Mouse (Mus musculus) lung, adult 2 months (tissue): ENCODE results near the gene Ccng1. TPM values are rescaled to one million over a fixed set of nuclear protein-coding genes. Genes with fewer than 3 reads are reported as not detected.

Source experiments
- DNase-seq: peaks from one replicate; pipeline ENCODE4 v3.0.0; 2022
- H3K4me1 ChIP-seq: fragments of 200-500 bp; 2 replicates; pipeline ENCODE4 v1.6.1; 2011; ENCODE audit warnings: low read length; ENCODE audit not compliant: control insufficient read depth, insufficient read depth
- H3K4me3 ChIP-seq: fragments of 200-500 bp; replicated peaks from 2 replicates; pipeline ENCODE3; 2011; ENCODE audit warnings: low read depth, mild to moderate bottlenecking, control low read depth, low read length; ENCODE audit errors: extremely low read depth
- CTCF ChIP-seq: fragments of 200-500 bp; IDR thresholded peaks from 2 replicates; pipeline ENCODE4 v1.5.1; 2011; ENCODE audit warnings: mild to moderate bottlenecking, low read length, control low read depth; ENCODE audit not compliant: insufficient read depth
- POLR2A ChIP-seq: fragments of 200-500 bp; IDR thresholded peaks from 2 replicates; pipeline ENCODE4 v1.6.1; 2011; ENCODE audit warnings: low read depth, mild to moderate bottlenecking, control low read depth, low read length, borderline replicate concordance; ENCODE audit errors: extremely low read depth
- WGBS: fragments of 180-500 bp; shearing (Covaris S2); methylation state at CpG from one replicate; pipeline ENCODE4 v1.1.7; 2018; 5-methylcytosine and 5-hydroxymethylcytosine counted together
- polyA plus RNA-seq: library from polyadenylated mRNA; depleted of rRNA; stranded (reverse); fragments of >200 nt; gene quantifications from 2 replicates; pipeline ENCODE4 v1.2.3, GENCODE M21; 2012

The Ccng1 gene
- polyA plus RNA-seq, 1 experiment, result 19.8 TPM

DNA sequence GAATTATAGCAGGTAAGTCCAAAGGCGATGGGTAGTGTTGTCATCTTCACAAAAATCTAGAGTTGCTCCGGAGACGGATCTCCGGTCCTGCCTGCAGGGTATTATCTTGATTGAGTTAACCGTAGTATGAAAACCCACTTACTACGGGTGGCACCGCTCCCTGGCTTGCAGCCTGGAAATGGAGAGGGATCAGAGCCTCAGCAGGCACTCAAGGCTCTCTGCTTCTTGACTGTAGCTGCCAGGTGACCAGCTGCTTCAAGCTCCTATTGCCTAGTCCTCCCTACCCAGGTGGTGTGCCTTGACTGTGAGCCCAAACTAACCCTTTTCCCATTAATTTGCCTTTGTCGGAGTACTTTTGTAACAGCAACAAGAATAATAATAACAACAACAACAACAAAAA is 4.8 kb upstream of the Ccng1 start:
- no peak for DNase-seq
- TF ChIP-seq POLR2A (no peak), CTCF (no peak)
- H3K4me3 ChIP-seq, result no peak overlapping the region
- 71% methylated on average over 8 of the region's 8 CpGs for WGBS
- no peaks in the 10 kb centered on the region for H3K4me1 ChIP-seq

DNA sequence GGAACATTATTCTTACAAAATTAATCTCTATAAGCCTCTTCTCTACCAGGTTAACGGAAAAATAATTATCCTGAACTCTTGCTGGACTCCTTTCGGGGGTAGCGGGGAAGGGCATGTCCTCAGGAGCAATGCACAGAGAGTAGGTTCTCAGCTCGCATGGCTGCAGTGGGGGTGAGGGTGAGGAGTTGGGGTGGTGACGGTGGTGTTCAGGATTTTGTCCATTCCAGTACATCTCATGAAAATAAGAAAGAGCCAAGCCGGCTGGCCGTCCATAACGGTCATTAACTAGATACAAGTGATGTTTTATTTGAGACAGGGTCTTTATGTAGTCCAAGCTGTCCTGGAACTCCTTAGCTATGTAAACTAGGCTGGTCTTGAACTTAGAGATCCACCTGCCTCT is 857 bp upstream of the Ccng1 start:
- WGBS, result 91% methylated on average over 8 of the region's 8 CpGs
- no peak for TF ChIP-seq CTCF
- TF ChIP-seq POLR2A, result no peak

DNA sequence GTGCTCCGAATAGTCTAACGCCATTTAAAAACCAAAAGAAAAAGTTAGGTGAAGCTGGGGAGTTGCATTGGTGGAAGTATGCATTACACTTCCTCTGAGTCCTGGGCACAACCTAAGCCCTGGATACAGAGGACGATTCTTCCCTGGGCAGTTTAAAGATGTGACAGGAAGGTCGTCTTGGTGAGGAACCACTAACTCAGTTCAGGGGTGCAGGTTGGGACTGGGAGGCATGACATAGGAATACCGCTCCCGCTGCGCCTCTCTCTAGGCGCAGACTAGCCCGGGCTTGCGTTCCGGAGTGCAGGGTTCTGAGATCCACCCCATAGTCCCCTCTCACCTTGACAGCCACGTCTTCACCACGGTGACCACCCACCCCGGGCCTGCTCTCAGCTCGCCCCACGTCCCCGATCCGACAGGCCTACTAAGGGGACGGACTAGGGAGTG is 425 bp downstream of the Ccng1 start:
- TF ChIP-seq CTCF (no peak), POLR2A (no peak)
- DNase-seq, result no peak
- Histone ChIP-seq H3K4me1 (no peaks in the 10 kb centered on the region; the same call in 1 of the 2 replicates), H3K4me3 (peak overlapping the region; percentile 81)
- whole genome bisulfite sequencing, result 1% methylated on average over 19 of the region's 19 CpGs

More for the DNA sequence above, 857 bp upstream of the Ccng1 start:
- Histone ChIP-seq H3K4me3 (no peak overlapping the region), H3K4me1 (no peaks in the 10 kb centered on the region; the same call in 1 of the 2 replicates)
- no peak for DNase-seq

DNA sequence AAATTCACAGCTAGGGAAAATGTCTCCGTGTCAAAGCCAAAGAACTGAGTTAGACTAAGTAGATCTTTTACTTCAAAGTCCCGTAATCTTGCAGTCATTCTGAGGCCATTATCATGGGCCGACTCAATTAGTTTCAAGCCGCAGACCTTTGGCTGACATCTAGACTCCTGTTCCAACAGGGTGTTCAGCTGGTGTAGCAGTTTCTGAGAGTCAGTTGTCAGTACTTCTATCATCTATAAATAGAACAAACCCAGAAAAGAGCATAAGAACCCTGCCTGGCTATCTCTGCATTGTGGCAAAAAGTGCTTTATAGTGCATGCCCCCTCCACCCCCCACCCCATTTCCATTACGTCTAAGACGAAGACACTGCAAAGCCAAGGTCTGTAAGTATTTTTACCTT is 1.3 kb downstream of the Ccng1 start:
- Histone ChIP-seq H3K4me1 (no peaks in the 10 kb centered on the region; the same call in 1 of the 2 replicates), H3K4me3 (no peak overlapping the region)
- 60% methylated on average over 6 of the region's 6 CpGs for WGBS
- TF ChIP-seq POLR2A (no peak), CTCF (no peak)
- no peak for DNase-seq

DNA sequence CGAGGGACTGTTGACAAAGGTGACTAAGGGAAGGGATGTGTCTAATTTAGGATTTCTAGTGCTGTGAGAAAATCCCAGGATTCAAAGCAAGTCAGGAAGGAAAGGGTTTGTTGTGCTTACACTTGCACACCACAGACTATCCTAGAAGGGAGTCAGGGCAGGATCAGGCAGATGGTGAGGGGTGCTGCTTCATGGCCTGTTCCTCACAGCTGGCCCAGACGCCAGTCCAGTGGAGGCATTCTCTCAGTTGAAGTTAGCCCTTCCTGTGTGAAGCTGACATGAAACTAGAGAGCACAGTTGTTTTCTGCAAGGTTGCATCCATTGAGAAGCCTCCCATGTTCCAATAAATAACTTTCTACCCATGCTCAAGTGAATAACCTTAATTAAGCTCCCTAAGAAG is 7.4 kb downstream of the Ccng1 start:
- DNase-seq, result no peak
- TF ChIP-seq CTCF, result no peak
- TF ChIP-seq POLR2A, result no peak
- H3K4me3 ChIP-seq, result no peak overlapping the region
- 39% methylated on average over 2 of the region's 2 CpGs for WGBS
- H3K4me1 ChIP-seq, result no peaks in the 10 kb centered on the region

DNA sequence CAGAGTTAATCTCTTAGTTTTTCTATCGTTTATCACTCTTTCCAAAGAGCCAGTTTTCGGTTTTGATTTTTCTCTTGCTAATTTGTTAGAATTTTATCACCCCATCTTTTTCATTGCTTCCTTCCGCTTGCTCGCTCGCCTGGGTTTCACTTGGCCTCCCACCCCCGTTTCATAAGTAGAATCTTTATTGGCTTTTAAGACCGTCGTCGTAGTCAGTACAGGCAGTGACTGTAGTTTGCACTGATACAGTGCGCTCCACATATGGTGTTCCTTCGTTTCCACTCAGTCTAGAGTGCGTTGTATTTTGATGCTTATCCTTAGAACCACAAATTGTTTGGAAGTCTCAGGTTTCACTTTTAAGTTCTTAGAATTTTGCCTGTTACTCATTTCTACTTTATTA is 8.8 kb downstream of the Ccng1 start:
- H3K4me1 ChIP-seq, result no peaks in the 10 kb centered on the region
- no peak overlapping the region for H3K4me3 ChIP-seq
- no peak for TF ChIP-seq CTCF
- no peak for TF ChIP-seq POLR2A
- WGBS, result 87% methylated on average over 12 of the region's 12 CpGs
- no peak for DNase-seq

DNA sequence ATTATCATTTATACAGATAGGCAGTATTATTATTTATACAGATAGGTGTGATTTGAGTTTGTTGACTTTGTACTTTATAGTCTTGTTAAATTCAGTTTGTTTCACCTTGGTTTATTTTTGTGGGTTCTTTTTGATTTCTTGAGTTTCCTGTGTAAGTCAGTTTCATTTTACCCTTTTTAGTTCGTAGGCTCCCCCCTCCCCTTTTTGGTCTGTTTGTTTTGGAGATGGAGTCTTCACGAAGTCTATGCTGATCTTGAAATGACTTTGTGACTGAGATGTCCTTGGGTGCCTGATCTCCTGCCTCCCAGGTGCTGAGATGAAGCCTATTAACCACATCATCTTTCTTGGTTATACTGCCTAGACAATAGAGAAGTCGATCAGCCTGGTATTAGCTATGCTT is 10.8 kb downstream of the Ccng1 start:
- TF ChIP-seq CTCF (no peak), POLR2A (no peak)
- WGBS, result 81% methylated on average over 3 of the region's 3 CpGs
- no peak for DNase-seq
- H3K4me3 ChIP-seq, result no peak overlapping the region
- no peaks in the 10 kb centered on the region for H3K4me1 ChIP-seq

DNA sequence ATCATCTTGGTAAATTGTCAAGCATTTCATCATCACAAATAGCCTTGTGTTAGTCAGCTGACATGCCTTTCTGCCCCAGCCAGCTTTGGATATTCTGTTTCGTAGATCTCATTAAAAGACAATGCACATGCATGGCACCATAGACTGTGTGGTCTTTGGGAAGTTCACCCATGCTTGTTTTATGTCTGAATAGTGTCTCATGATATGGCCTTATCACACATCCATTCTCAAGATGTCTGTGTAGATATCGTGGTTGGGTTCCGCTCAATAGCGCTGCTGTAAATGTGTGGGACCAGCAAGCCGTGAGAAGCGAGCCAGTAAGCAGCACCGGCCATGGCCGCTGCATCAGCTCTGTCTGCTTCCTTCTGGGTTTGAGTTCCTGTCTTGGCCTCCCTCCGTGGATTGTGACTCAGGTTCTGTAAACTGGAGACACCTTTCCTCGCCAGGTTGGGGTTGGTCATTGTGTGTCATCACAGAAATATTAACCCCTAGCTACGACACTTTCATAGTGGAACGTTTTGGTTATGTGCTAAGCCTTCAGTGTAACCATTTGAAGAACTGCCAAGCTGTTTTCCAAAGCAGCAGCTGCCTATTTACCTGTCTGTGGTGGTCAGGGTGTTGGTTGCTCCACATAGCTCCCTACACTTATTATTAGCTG is 13.4 kb downstream of the Ccng1 start:
- DNase-seq, result no peak
- H3K4me1 ChIP-seq, result no peaks in the 10 kb centered on the region
- WGBS, result 88% methylated on average over 12 of the region's 12 CpGs
- H3K4me3 ChIP-seq, result no peak overlapping the region
- TF ChIP-seq CTCF (no peak), POLR2A (no peak)

DNA sequence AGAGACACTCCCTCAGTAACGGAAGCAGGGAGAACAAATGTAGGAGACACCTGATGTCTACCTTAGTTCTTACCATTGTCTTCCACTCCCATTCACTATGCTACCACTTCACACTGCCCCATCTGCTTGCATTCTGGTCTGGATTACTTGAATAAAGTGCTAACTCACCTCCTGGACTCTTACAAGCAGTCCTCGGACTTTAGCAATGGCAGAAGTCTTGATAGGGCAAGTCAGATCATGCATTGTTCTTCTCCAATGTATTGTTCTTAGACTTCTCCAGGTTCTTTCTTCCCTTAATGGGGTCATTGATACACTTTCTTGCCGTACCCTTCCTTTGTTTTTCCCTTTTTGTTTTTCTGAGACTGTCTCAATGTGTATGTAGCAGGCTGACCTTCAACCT is 17.7 kb downstream of the Ccng1 start:
- TF ChIP-seq CTCF (no peak), POLR2A (no peak)
- WGBS, result 85% methylated on average over 3 of the region's 3 CpGs

DNA sequence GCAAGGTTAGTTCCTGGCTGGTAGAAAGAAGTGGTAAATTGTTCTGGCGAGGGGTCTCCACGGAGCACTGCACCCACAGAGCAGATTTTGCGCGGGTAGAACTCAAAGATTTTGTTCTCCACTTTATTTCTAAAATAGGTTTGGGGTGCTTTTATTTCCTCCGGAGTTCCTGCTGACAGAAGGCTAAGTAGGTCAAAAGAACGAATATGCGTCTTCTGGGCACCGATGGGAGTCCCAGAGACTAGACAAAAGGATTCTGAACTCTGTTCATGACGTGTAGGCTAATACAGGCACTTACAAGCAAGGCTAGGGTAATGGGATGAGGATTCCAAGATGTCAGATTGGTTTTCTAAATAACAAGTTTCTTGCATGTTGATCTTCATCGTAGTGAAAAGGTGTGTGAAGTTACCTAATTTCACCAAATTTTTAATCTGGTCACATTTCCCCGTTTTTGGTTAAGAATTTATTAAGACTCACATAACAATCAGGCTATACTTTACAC is 20.8 kb downstream of the Ccng1 start:
- peaks cover 7% of the 10 kb centered on the region for H3K4me1 ChIP-seq
- no peak for TF ChIP-seq CTCF
- no peak for TF ChIP-seq POLR2A

More for the DNA sequence above, 17.7 kb downstream of the Ccng1 start:
- no peak overlapping the region for H3K4me3 ChIP-seq
- peaks cover 7% of the 10 kb centered on the region for H3K4me1 ChIP-seq
- DNase-seq, result no peak

More for the DNA sequence above, 20.8 kb downstream of the Ccng1 start:
- 4% methylated on average over 11 of the region's 11 CpGs for WGBS
- DNase-seq, result no peak
- peak overlapping the region; percentile 94 for H3K4me3 ChIP-seq
